Mouse (Mus musculus): ENCODE results near the gene Plcb1.
A peak's percentile ranks its signal among the peaks of the same experiment; 100 is the strongest.

The Plcb1 gene

GRCm38 (mm10) chr2:135439546-135440517 lies 654.0 kb downstream of the Plcb1 start:
- DNase-seq, result peak; percentile 39 to 59

GRCm38 (mm10) chr2:135453581-135453980 lies 667.7 kb downstream of the Plcb1 start:
- no peak for DNase-seq

DNA sequence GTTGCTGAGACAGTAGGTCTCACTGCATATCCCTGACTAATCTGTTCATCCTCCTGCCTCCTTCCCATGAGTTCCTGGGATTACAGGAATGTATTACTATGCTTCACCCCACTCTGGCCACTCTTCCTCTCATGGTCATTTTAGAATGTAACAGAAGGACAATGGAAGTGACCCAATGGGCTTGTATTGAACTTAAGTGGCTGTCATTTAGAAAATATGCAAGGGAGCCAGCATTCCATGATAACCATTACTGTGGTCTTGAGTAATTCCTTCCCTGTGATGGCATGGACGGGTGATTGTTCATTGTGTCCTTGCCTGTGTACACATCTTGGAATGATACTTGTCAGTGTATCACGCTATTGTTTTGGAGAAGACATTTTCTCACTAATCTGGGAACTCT lies 668.1 kb downstream of the Plcb1 start:
- no peak for DNase-seq

- DNase-seq, result no peak
Observed at GRCm38 (mm10) chr2:135454455-135454854, 668.6 kb downstream of the Plcb1 start.

DNA sequence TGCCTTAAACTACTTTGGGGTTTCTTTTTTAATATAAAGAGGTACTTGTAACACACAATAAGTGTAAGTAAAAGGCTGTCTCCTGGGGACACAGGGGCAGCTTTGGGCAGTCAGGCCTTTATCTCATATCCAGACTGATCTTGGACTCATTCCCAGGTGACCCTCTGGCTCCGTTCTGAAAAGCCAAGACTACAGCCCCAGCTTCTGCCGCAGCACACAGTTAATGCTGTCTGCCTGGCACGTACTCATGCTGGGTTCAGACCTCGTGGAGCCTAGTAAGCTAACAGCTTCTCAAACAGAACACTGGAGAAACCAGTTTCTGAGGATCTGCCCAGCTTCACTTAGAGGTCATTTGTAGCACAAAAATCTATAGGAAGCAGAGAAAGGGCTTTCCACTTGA lies 682.0 kb downstream of the Plcb1 start:
- peak; percentile 25 to 34 for DNase-seq

GRCm38 (mm10) chr2:135474107-135474506 lies 688.2 kb downstream of the Plcb1 start:
- DNase-seq, result no peak

GRCm38 (mm10) chr2:135485248-135485647 lies 699.4 kb downstream of the Plcb1 start:
- no peak for DNase-seq

GRCm38 (mm10) chr2:135488277-135488676 lies 702.4 kb downstream of the Plcb1 start:
- DNase-seq, result no peak

GRCm38 (mm10) chr2:135489127-135489526 lies 703.3 kb downstream of the Plcb1 start:
- DNase-seq, result no peak

GRCm38 (mm10) chr2:135492777-135493176 lies 706.9 kb downstream of the Plcb1 start:
- no peak for DNase-seq

DNA sequence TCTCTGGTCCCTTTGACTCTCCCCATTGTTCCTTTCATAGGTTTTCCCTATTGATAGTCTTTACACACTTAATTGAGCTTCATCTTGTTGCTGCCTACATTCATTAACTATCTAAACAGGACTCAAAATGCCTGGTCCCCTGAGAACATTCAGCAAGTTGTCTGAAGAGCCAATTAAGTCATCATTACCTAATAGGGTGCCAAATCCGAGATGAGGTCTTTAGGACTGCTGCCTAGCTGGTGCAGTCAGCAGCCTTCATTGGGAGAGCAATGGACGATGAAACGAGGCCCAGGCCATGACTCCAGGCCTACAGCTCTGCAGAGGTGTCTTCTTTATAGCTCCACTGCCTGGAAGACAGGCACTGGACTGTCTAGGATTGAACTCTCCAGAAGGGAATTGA lies 710.7 kb downstream of the Plcb1 start:
- no peak for DNase-seq

GRCm38 (mm10) chr2:135497251-135497650 lies 711.4 kb downstream of the Plcb1 start:
- DNase-seq, result no peak

- DNase-seq, result no peak
Observed at GRCm38 (mm10) chr2:135500872-135501271, 715.0 kb downstream of the Plcb1 start.

DNA sequence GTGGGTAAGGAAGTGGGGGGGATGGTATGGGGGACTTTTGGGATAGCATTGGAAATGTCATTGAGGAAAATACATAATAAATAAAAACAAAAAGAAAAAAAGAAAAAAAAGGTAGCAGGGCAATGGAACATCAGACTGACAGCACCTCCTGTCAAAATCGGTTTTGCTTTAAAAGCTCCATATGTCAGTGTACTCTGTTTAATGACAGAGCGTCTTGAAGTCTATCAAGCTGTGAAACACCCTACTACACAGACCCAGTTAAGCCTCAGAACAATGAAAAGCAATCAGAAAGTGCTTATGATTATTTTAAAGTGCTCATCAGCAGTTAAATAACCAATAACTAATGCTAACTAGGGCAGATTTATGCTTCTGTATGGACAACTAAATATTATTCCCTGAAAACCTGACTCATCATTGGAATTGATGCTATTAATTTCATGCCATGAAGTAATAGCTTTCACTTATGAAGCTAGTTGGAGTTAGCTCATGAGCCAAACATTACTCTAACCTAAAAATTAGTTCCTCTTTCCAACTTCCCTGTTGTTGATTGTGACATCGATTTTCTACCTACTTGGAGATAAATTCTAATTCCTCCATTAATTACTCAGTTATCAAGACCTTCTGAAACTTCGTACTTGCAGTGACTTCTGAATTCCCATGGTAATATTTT lies 717.6 kb downstream of the Plcb1 start:
- no peak for DNase-seq

GRCm38 (mm10) chr2:135503998-135504354 lies 718.1 kb downstream of the Plcb1 start:
- no peak for DNase-seq

DNA sequence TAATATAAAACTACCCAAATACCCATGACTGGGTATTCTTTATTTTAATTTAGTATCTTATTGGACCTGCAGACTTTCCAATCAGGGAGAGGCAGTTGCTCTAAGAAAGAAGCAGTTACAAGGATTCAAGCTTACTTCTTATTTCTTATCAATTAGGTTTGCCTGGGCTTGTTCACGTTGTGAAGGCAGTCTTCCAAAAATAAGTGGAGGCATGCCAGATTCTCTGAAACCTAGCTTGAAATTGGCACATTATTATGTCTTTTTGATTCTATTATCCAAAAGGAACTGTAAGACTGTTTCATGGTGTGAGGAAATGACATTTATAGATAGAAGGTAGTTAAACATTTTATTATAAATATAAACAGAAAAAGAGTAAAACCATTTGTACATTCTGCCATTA lies 721.2 kb downstream of the Plcb1 start:
- peak; percentile 4 to 27 for DNase-seq

GRCm38 (mm10) chr2:135518956-135519355 lies 733.1 kb downstream of the Plcb1 start:
- DNase-seq, result no peak

All from cerebellum, postnatal 25 days (tissue).